Mouse (Mus musculus): ENCODE results near the gene Cdc42ep4.
A peak's percentile ranks its signal among the peaks of the same experiment; 100 is the strongest.

Gene Cdc42ep4

DNA sequence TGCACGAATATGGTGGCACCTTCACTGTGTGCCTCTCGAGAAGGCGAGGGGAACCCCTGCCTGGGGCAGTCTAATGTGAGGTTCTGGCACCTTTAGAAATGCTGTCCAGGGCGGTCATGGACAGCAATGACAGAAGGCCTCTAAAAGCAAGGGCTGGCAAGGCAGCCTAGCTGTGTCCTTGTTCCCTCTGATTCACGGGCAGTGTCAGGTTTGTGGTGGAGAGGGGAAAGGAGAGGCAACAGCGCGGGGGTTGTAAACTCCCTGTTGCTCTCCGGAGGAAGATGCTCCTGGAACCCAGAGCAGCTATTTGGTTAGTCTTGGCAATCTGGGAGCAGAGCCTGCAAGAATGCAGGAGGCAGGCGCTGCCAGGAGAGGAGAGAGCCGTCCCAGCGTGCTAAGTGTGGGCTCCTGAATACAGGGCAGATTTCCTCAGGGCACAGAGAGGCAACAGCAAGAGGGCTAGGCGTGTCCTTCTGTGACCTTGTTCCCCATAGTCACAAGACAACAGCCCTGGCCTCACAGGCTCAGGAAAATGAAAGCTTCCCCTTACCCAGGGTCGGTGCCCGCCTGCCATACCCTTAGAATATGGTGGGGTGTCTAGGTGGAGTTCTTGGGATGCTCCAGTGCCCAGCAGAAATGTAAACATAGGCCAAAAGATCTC, 25.3 kb upstream of the Cdc42ep4 start:
- DNase-seq = no peak

DNA sequence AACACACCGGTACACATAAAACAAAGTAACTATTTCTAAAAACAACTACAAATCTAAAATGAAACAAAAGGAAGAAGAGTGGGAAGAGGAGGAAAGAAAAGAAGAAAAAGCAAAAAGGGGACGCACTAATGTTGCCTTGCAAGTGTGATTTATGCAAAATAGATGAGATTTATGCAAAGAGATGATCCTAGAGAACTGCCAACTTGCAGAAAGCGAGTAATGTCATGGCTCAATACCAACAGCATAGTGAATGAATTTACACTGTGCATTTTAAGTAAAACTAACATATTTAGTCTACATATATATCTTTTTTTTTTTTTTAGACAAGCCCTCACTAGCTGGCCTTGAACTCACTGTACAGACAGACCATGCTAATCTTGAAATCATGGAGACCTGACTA, 23.1 kb upstream of the Cdc42ep4 start:
- DNase-seq = no peak

DNA sequence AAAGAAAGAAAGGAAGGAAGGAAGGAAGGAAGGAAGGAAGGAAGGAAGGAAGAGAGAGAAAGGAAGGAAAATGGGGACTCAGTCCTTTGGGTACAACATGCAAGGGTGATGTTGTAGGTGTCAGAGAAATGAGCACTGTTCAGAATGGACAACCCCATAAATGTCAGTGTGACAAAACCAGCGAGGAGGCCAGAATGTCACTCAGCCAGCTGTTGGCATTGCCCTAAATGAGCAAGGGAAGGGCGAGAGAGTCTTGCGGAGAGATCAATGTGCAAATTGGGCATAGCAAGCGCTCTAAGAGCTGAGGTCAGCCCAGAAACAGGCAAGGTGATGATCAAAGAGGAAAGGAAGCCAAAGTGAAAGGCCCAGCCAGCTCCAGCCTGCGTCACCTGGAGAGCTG, 21.5 kb upstream of the Cdc42ep4 start:
- DNase-seq = no peak

DNA sequence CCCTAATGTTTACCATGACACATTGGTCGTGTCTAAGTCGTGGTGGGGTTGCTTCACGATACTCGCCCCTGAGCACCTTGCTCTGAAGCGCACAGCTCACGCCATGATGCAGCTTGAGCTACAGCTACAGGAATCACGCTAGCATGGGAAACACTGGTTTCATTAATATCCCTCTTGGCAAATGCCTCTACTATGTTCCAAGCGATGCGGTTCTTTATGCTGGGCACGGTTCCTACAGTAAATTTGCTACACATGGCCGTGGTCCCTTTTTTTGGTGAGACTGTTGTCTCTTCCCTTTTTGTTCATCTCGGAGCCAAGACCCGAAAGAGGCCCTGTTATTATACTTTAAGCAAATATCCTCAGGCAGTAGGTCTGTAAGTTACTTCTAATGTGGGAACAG, 19.5 kb upstream of the Cdc42ep4 start:
- DNase-seq = no peak

DNA sequence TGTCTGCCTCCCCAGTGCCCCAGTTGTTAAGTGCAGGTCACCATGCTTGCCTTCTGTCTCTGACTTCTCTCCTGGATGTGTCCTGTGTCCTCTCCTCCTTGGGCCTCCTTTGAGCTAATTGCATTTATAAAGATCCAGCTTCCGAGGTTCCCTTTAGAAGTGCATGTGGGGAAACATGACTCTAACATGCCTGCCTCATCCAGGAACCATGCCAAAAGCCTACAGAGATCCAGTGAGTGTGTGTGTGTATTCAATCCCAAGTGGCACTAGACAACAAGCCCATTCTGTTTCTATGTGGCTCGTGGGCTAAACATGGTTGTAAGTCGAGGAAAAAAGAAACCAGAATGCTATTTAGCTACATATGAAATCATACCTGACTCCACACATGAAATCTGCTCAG, 16.7 kb upstream of the Cdc42ep4 start:
- no peak for DNase-seq

DNA sequence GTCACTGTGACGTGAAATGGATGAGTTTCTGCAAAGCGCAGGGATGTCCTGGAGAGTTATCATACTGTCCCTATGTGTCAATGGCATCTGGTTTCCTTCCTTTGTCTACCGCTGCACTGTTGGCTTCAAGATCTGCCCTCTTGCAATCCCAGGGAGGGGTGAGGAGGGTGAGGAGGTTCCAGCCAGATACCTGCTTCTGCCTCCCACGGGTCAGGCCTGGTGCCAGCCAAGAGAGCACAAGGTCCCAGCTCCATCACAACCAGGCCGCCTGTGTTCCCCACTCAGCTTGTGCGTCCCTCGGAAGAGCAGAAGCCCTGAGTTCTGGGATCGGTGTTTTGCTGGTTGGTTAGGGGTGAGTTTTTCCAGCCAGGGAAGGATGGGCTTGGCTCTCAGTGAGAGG, 15.6 kb upstream of the Cdc42ep4 start:
- DNase-seq = no peak

DNA sequence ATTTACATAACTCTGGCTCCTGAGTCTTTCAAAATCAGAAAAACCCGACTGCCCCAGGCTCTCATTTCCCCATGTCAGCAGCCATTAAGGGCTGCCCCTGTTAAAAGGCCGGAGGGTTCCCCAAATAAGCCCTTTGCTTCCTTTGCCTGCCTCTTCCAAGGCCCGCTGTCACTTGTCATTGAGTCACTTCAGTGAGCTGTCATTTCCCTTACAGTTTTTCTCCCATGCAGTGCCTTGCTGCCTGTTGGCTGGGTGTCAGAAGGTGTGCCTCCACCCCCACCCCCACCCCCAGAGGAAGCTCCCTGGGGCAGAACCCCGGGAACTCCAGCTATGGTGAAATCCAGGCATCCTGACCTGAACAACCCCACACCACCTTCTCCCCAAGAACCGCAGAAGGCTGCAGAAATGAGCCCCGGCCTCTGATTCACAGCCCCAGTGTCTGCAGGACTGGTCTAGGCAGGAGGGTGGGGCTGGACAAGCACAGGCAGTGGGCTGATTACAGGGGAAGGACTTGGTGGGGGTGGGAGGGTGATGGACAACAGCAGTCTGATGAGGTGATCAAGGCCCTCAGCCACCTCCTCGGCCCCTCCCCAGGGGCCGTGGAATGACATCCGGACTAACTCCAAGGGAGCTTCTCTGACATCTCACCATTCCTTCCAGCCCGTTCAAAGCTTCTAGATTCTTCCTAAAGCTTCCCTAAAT, 14.8 kb upstream of the Cdc42ep4 start:
- DNase-seq = no peak

DNA sequence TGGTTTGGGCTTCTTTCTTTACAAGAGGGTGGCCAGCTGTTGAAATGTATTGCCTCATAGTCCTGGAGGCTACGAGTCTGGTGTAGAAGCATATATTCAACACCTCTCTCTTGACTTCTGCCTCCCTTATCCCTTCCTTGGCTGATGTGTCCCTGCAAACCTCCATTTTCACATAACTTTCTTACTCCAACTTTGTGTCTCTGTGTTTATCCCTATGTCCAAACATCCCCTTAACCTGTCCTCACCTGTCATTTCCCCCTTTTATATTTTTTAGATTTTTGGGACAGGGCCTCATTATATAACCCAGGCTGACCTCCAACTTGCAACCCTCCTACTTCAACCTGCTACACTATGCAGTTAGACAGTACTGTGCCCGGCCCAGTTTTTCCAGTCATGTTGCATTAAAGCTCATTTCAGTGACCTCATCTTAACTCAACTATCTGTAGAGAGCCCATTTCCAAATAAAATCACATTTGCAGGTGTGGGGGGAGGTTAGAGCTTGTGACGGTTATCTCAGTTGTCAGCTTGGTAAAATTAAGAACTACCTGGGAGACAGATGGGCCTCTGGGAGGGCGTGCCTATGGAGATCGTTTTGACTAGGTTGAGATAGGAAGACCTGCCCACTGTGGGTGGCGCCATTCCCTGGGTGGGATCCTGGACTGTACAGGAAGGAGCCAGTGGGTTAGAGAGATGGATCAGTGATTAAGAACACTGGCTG, 12.6 kb upstream of the Cdc42ep4 start:
- DNase-seq = no peak

DNA sequence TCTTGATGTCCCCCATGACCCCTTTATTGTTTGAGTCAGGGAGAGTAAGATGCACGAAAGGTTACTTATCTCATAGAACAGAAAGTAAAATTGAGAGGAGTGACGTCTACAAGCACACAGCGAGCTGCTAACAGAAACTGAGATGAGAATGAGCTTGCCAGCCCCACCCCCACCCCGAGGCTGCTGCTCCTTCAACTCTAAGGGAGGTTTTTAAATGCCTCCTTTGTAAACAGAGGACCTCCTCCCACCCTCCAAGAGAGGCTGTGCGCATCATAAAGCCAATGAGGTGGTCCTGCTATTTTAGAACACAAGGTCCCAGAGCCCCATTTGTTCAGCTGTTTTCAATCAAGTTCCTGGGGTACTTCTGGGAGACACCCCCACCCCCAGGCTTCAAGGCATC, 11.8 kb upstream of the Cdc42ep4 start:
- DNase-seq = no peak

DNA sequence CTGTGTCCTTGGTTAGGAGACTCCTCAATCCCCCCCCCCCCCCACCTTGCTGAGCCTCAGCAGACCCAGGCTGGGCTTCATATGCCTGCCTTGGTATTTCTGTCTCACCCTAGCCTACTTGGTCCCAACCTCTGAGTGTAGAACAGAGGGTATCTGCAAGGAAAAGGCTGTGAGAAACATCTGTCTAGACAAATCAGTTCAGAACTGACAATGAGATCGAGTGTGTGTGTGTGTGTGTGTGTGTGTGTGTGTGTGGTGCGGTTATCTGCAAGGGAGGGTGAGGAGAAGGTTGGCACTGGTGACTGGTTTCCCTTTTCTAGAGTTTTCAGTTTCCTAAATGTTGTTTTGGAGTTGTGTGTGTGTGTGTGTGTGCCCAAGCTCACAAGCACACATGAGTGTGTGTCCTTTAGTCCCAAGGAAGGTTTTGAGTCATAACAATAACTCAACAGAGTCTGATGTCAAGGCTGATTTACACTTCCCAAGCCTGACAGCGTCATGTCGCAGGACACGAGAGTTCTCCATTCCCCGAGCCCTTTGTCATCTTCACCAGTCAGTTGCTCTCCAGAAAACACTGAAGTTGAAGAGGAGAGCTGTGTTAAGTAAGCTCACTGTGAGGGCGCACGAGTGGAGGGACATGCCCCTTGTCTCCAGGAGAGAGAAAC, 10.6 kb upstream of the Cdc42ep4 start:
- no peak for DNase-seq

DNA sequence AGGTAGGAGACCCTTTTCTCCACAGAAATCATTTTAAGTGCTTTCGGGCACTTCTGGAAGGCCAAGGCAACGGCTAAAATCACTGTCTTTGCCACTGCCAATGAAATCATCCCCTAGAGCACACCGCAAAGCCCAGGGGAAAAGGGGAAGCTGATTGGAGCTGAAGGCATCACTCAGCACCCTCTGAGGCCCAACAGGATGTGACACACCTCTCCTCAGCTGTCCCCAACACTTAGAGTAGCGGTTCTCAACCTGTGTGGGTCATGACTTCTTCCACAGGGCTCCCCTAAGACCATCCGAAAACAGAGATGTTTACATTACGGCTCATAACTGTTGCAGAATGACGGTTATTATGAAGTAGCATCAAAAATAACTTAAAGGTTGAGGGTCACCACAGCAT, 10.0 kb upstream of the Cdc42ep4 start:
- no peak for DNase-seq

DNA sequence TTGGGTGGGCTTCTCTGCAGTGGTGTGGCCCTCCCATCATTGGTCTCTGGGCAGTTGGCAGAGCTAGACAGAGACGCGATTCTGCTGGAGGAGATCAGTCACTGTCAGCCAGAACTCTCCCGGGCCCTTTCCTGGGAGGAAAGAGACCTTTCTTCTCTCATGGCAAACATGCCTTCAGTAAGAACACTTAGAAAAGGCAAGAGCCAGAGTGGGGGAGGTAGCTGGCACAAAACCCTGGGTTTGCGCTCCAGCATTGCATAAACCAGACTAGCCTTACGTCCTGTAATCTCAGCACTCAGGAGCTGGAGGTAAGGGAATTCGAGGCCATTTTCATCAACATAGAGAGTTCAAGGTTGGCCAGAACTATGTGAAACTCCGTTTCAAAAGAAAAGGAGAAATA, 8.8 kb upstream of the Cdc42ep4 start:
- no peak for DNase-seq

DNA sequence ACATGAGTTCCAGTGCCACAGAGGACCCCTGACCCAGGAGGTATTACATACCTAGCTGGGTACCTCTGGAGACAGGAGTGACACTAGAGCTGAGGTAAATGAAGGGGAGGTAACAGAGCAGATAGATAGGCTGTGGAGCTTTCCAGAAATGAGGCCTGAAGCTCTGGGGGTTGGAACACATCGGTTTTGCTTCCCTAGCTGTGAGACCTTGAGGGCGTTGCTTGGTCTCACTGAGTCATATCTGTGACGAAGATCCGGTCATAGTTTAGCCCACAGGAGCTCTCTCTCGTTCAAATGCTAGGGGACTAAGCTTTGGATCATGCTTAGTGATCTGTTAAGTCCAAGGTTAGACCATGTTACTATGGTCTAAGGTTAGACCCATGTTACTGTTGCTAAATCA, 7.2 kb upstream of the Cdc42ep4 start:
- no peak for DNase-seq

DNA sequence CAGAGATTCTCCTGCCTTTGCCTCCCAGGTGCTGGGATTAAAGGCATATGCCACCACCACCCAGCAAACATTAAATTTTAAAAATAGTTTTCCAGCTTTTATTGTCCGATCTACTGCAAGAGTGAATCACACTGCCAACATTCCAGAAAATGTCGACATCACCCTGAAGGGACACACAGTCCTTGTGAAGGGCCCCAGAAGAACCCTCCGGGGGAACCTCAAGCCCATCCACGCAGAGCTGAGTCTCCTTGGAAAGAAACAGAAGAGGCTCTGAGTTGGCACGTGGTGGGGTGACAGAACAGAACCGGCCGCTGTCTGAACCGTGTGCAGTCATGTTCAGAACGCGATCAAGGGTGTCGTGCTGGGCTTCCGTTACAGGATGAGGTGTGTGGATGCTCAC, 4.9 kb upstream of the Cdc42ep4 start:
- no peak for DNase-seq

DNA sequence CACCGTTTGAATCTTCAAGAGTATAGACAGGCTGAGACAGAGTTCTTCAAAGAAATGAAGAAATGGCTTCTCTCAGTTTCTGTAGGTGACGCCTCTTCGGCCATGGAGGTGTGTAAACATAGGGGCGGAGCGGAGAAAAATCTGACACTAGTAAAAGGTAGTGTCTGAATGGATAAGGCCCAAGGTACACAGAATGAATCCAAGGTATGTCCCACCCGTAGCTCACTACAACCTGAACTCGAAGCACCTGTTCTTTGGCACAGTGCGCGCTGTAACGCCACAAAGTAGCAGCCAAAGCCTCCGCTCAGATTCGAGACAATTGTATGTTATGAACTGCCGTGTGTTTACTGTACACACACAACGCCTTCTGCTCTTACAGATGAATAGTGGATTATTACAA, 4.2 kb upstream of the Cdc42ep4 start:
- DNase-seq = no peak

DNA sequence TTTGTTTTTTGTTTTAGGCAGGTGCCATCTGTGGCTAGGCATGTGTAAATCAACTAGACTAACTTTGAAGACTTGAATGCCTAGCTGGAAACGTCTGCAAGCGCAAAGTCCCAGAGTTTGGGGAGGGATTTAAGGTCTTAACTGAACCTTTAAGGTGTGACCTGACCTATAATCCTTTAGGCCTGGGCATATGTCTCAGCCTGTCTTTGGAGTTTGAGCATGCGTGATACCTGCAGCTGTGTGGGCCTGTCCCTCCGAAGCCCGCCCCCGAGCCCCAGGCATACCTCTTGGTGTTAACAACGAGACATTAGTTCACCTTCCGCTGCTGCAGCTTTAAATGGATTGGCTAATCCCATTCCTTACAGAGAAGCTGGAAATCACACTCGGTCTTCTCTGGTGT, 3.2 kb upstream of the Cdc42ep4 start:
- no peak for DNase-seq

DNA sequence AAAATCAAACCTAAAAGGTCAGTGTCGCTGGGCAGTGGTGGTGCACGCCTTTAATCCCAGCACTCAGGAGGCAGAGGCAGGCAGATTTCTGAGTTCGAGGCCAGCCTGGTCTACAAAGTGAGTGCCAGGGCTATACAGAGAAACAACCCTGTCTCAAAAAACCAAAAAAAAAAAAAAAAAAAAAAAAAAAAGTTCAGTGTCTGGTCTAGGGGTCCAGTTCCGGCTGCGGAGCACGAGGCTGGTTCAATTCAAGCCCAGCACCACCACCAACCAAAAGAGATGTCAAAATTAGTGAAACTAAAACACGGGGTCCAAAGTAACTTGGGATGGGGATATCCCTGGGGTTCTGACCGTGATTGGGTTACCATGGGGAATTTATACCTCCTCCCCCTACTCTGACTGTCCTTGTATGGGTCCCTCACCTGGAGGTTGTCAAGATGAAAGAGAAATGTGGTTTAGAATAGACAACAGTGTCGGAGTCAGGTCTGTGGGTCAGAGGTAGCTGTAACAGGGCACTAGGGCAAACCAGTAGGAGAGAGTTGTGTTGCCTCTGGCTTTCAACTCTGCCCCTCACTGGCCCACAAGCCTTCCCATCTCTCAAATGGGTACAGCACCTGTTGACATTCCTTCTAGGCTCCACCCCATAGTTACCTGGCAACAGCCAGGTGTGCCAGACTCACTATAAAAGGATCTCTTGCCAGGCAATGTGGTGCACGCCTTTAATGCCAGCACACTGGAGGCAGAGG, 1.2 kb upstream of the Cdc42ep4 start:
- DNase-seq = no peak

DNA sequence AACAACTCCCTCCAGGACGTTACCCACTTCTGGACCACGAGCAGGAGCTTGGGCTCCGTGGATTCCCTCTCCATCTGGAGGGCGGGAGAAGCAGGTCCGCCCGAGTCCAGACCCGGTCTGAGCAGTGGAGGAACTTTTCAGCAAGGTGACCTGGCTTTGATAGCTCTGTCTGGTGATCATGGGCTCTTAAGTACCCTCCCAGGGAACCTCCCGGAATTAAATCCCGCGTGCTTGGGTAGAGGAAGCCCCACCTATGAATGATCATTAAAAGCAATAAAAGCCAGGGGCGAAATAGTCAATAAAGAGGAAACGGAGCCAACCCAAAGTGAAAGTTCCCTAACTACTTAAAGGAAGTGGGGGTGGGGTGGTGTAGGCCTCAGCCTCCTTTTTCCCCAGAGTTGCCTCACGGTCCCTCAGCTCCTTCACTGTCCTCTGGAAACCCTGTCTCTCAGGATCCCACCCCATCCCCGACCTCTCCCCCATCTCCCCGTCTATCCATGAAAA, 529 bp upstream of the Cdc42ep4 start:
- DNase-seq = no peak

DNA sequence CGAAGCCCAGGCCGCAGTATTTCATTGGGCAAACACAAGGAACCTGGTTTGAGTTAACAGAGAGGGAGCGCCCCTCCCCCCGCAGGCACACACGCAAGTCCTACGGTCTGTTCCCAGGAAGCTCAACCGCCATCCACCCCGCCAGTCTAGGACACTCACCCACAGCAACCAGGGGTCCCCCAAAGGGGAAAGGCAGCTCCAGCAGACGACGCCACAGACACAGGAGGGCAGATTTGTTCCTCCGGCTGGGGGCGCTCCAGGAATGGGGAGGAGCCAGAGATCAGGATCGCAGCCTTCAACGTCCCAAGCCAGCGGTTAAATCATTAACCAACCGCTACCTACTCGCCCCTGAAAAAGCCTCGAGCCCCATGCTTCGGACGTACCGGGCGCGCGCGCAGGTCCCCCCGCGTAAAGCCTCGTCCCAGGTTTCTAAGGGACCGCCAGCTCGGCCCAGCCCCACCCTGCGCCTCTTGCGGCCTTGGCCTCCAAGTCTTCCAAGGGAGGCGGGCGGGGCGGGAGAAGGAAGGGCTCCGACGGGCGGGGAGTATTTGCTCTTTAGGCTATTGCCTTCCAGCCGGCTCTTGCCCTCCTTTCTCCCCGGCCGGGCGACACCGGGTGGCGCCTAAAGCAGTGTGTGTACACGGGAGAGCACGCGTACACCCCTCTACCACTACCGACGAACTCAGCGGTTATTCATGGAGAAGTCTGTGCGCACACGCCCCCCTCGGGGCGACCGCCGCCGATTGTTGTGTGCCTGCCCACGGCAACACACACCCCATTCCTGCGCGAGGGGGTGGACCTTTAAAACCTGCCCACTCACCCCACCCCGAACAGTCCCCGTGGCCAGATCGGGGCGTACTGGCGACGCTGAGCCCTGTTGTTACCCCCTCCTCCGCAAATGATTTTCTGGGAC, 854 bp downstream of the Cdc42ep4 start:
- DNase-seq = peak; percentile 25 to 36

DNA sequence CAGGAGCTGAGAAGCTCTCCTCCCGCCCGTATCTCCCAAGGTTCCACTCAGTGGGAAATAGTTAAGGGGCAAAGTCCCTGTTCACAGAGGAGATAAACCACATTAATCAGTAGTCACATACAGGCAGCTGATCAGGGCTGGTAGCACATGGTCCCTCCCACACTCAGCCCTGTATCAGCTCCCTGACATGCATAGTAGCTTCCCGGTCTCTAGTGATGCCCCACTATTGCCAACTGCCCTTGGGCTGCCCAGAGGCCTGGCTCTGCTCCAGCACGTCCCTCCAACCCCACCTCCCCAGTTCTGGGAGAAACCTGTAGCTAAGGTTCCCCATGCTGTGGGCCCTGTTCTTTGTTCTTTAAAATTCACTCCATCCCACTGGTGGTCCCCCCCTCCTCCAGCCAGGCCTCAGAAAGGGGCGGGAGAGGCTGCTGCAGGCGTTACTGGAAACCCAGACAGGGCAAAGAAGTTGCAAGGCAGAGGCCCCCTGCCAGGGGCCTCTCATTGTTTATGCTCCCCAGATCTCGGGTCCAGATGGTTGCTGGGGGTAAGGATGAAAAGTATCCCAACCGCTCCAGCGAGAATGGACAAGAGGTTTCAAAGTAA, 1.8 kb downstream of the Cdc42ep4 start:
- DNase-seq = no peak
